Mouse (Mus musculus): ENCODE data around the gene Gm7697. TPM values are rescaled to one million over a fixed set of nuclear protein-coding genes. Genes with fewer than 3 reads are reported as not detected.
A peak's percentile ranks its signal among the peaks of the same experiment; 100 is the strongest.
"Not testable (repeated sequence)": the region's sequence is repeated elsewhere in the genome, so short reads cannot be mapped to it uniquely, and the experiment has no call there.

The Gm7697 gene
- total RNA-seq (2021) = not detected
- long read RNA-seq, experiment 1 = 0 reads
- long read RNA-seq, experiment 2 = 0 reads

GRCm38 (mm10) chr8:69522876-69523275 lies at the start of gene Gm7697:
TSS of gene Gm7697 (minus strand) at chr8:69522976.
- intact Hi-C loops (cut with DNase I); DNase-seq; H3K27ac ChIP-seq; H3K4me3 ChIP-seq: not testable (repeated sequence)

DNA sequence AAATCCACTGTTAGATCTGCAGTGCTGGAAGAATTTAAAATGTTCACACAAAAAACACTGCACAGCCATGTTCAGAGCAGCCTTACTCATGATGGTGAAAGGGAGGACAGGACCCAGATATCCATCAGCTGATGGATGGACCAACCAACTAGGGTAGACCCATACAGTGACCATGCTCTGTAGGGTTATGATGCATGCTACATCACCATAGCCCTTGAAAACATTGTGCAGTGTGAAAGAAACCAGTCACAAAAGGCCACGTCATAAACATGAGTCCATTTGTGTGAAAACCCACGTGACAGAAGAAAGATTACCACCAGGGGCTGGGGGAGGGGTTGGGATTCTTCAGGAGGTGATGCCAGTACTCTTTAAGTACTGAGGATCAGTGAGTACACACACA lies 28.5 kb upstream of the Gm7697 start:
- H3K27ac ChIP-seq; intact Hi-C loops (cut with DNase I); DNase-seq; H3K4me3 ChIP-seq: not testable (repeated sequence)

DNA sequence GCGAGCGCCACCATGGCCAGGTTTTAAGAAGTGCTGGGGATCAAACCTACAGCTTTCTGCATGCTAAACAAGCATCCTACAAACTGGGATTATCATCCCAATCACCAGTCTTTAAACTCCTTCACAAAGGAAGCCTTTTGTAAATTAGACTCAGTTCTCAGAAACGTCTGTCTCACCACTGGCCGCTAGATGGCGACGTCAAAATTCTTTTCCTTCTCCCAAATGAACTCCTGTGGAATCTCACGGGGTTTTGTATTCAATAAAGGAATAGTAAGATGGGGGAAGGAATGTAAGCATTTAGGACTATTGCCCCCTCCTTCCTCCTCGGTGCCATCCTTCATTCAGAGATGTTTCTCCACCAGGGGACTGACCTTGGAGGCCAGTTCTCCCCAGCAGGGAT lies 26.8 kb upstream of the Gm7697 start:
- DNase-seq = peak; percentile 45
- peak; percentile 67 for TF ChIP-seq CTCF (IDR thresholded peaks at IDR 0.05)
- intact Hi-C loops (cut with DNase I) = loop anchor here (5.0 kb wide), 1 partner anchor 222 kb away; no protein-coding TSS in a partner anchor
- not testable (repeated sequence) for H3K4me3 ChIP-seq, H3K27ac ChIP-seq

DNA sequence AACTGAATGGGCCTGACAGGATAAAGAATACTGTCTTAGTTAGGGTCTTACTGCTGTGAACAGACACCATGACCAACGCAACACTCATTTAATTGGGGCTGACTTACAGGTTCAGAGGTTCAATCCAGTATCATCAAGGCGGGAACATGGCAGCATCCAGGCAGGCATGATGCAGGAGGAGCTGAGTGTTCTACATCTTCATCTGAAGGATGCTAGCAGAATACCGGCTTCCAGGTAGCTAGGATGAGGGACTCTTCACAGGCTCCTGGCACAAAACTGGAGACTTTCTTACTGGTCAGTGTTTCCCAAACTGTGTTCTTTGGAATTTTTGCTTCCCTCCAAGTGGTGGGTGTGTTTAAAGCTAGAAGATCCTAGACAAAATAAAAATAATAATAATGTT lies 25.3 kb upstream of the Gm7697 start:
- H3K27ac ChIP-seq, H3K4me3 ChIP-seq, DNase-seq: not testable (repeated sequence)
- intact Hi-C loops (cut with DNase I) = loop anchor here (5.0 kb wide), 1 partner anchor 221 kb away; no protein-coding TSS in a partner anchor

DNA sequence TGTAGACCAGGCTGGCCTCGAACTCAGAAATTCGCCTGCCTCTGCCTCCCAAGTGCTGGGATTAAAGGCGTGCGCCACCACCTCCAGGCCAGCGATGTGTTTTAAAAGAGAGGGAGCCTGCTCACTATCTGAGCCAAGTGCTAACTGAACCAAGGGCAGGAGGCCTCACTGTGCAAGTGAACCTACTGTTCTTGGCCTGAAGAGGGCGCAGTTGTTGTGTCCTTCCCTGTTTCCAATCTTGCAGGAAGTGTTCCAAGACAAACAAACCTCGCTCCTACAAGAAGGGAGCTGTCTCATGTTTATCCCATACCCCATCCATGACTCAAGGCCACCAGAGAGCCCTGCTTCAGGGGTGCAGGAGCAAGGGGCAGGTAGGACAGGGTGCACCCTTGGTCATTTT lies 24.4 kb upstream of the Gm7697 start:
- not testable (repeated sequence) for H3K27ac ChIP-seq, DNase-seq, H3K4me3 ChIP-seq
- peak; percentile 33 for TF ChIP-seq CTCF (IDR thresholded peaks at IDR 0.05)
- intact Hi-C loops (cut with DNase I) = loop anchor here (5.0 kb wide), 1 partner anchor 220 kb away; no protein-coding TSS in a partner anchor

DNA sequence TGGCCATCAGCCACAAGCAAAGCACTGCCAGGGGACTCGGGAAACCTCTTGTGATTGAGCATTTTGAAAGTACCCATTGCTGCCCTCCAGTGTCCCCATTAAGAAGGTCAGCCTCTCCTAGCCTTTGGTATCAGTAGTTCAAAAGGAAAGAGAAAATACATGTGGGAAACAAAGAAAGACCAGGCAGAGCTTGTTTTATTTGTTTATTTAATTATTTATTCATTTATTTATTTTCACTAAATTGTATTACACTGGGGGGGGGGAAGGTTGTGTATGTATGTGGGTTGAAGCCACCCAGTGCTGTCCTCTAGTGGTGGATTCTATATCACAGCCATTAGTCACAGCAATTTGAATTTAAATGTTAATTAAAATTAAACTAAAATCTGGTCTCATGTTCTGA lies 22.2 kb upstream of the Gm7697 start:
- not testable (repeated sequence) for DNase-seq, H3K4me3 ChIP-seq, H3K27ac ChIP-seq
- intact Hi-C loops (cut with DNase I) = loop anchor here (5.0 kb wide), 1 partner anchor 218 kb away; no protein-coding TSS in a partner anchor
- peak; percentile 51 for TF ChIP-seq CTCF (IDR thresholded peaks at IDR 0.05)

DNA sequence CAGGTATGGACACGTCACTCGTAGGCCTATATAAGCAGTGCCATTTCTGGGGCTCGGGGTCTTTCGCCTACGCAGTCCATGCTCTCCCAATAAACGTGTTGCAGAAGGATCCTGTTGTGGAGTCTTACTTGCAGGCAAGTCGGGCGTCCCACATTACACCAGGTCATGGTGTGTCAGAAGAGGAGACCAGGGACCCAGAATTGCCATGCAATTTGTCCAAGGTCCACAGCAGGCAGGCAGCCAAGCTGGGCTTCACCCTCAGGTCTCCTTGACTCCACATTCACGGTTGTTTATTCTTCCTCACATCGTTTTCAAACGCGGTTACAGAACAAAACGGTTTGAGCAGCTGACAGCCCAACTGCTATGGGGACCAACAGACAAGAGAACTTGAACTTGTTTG lies 21.7 kb upstream of the Gm7697 start:
- H3K4me3 ChIP-seq; H3K27ac ChIP-seq; intact Hi-C loops (cut with DNase I): not testable (repeated sequence)
- DNase-seq = peak; percentile 16

- H3K4me3 ChIP-seq; H3K27ac ChIP-seq; DNase-seq; intact Hi-C loops (cut with DNase I): not testable (repeated sequence)
Measured at GRCm38 (mm10) chr8:69543984-69544383, 21.2 kb upstream of the Gm7697 start.

DNA sequence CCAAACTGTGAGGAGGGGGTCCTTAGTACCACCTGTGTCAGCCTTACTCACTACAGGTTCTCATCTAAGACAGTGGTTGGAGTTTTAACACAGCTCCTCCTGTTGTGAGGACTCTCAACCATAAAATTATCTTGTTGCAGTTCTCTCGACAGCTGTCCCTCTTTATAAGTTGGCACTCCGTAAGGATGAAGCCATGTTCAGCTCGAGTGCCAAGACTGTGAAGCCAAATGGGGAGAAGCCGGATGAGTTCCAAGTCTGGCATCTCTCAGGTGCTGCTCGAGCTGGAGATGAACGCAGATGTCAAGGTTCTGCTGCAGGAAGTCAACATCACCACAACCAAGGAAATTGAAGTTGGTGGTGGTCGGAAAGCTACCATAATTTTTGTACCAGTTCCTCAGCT lies 18.0 kb upstream of the Gm7697 start:
- intact Hi-C loops (cut with DNase I); DNase-seq; H3K4me3 ChIP-seq; H3K27ac ChIP-seq: not testable (repeated sequence)

DNA sequence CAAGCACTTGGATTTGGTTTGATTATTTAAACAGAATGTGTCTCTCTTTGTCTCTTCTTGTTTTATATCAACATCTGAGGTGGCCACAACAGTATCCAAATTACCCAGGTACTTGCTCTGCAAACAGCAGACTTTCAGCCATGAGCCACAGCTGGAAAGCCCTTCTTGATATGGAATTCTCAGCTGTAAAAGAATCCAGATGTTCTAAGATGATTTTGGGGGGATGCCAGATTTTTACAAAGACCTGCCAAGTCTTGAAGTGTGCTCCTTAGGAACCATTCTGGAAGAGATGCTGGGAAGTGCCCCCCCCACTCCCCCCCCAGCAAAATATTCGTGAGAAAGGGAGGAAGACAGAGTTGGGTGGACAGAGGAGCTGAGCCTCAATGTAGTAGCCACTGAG lies 17.6 kb upstream of the Gm7697 start:
- H3K4me3 ChIP-seq; H3K27ac ChIP-seq; intact Hi-C loops (cut with DNase I); DNase-seq: not testable (repeated sequence)

DNA sequence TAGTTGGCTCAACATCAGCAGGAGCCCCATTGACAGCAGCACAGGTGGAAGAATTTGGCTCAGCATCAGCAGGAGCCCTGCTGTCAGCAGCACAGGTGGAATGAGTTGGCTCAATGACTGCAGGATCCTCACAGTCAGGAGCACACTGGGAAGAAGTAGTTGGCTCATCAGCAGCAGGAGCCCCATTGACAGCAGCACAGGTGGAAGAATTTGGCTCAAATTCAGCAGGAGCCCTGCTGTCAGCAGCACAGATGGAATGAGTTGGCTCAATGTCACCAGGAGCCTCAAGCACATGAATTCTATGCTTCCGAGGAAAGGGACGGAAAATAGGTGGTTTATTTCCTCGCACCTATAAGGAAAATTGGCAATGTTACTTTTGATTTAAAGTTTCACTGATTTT lies 47.8 kb downstream of the Gm7697 start:
- H3K4me3 ChIP-seq; H3K27ac ChIP-seq; intact Hi-C loops (cut with DNase I); DNase-seq: not testable (repeated sequence)

GRCm38 (mm10) chr8:69453465-69453864 lies 69.3 kb downstream of the Gm7697 start, which contains the start of gene Gm9495:
TSS of gene Gm9495 (minus strand) at chr8:69453565.
- intact Hi-C loops (cut with DNase I); DNase-seq: not testable (repeated sequence)

More at GRCm38 (mm10) chr8:69453465-69453864, 69.3 kb downstream of the Gm7697 start, which contains the start of gene Gm9495:
- H3K4me3 ChIP-seq, H3K27ac ChIP-seq: not testable (repeated sequence)

Other genes starting within 250 kb of the Gm7697 start
- gene Gm9495, start 69.4 kb downstream of the Gm7697 start, total RNA-seq (2021) = not detected
- gene Zfp868, start 102.6 kb upstream of the Gm7697 start, total RNA-seq (2021) = 1 to 10 TPM; 5.7 to 6.2 TPM
- gene Zfp964, start 131.5 kb upstream of the Gm7697 start, total RNA-seq (2021) = under 1 TPM; 0.74 to 0.75 TPM
- gene Zfp869, start 187.7 kb upstream of the Gm7697 start, total RNA-seq (2021) = 10 to 100 TPM; 15.0 to 15.9 TPM
- 1 to 10 TPM; 3.4 to 4.1 TPM for gene Zfp963, start 227.0 kb upstream of the Gm7697 start, total RNA-seq (2021)

Measured in gastrocnemius, adult 2 months (tissue).